Comparison of ENCODE assay signal across 23 mouse cellular contexts in genomic region chr1:129731991-129732390, GRCm38 (mm10).
DNase-seq lines count a peak whose midpoint lies in the region; ATAC-seq and TF ChIP-seq lines count a peak whose summit lies in the region.
"Had no signal": no experiment of that assay in that cellular context is flagged by ENCODE, and none has a peak within 500 bp of the region (broad histone marks: within the 10 kb centered on the region; RNA-seq: fewer than 3 reads in every experiment).

No protein-coding gene starts in this region.

- no peak overlapping the region for H3K4me3 ChIP-seq in C2C12 (ENCODE audit: insufficient read depth, poor library complexity, severe bottlenecking)
- H3K4me3 ChIP-seq in liver, embryonic 12.5 days: no peak overlapping the region
- no peak overlapping the region for H3K4me3 ChIP-seq in intestine, postnatal 0 days (ENCODE audit: low read depth, low read length)
- H3K4me3 ChIP-seq: embryonic facial prominence, embryonic 12.5 days; embryonic facial prominence, embryonic 15.5 days; gastrocnemius, adult 2 months; hindbrain, embryonic 12.5 days; hindbrain, embryonic 15.5 days had no signal

- 62% methylated on average over 2 of the region's 2 CpGs for WGBS in liver, embryonic 12.5 days (ENCODE audit: insufficient replicate concordance)
- 76% methylated on average over 2 of the region's 2 CpGs for WGBS in intestine, postnatal 0 days

- DNase-seq in adrenal gland, postnatal 36 days: peak; percentile 3 to 4
- no peak for DNase-seq in adrenal gland, adult 18-20 months (ENCODE audit: low spot score in 2 of 2)
- peak; percentile 34 for DNase-seq in Muller cell, postnatal 12 days (ENCODE audit: inconsistent ontology term)
- DNase-seq: adrenal gland, postnatal 10 days; B cell, adult 2 months; cerebellum, adult 18-20 months; cerebellum, adult 9-10 months; cerebellum, postnatal 25 days; forebrain, postnatal 0 days; gastrocnemius, adult 2 months; gastrocnemius, postnatal 14 days; heart, adult 11 months; kidney, adult 11 months had no signal

- H3K4me2 ChIP-seq in liver, embryonic 12.5 days: no peak overlapping the region
- H3K4me2 ChIP-seq in intestine, postnatal 0 days (replicated peaks; ENCODE audit: low read depth): no peak overlapping the region
- H3K4me2 ChIP-seq: embryonic facial prominence, embryonic 12.5 days; embryonic facial prominence, embryonic 15.5 days; heart, embryonic 11.5 days; hindbrain, embryonic 12.5 days; hindbrain, embryonic 15.5 days had no signal

- H3K4me1 ChIP-seq in liver, embryonic 12.5 days: no peaks in the 10 kb centered on the region
- H3K4me1 ChIP-seq in intestine, postnatal 0 days (replicated peaks; ENCODE audit: control insufficient read depth, insufficient read depth, low read length): no peaks in the 10 kb centered on the region
- H3K4me1 ChIP-seq: embryonic facial prominence, embryonic 12.5 days; embryonic facial prominence, embryonic 15.5 days; hindbrain, embryonic 12.5 days; hindbrain, embryonic 15.5 days had no signal

- H3K27me3 ChIP-seq in C2C12 (ENCODE audit: control insufficient read depth, insufficient read depth, insufficient read length): no peaks in the 10 kb centered on the region
- H3K27me3 ChIP-seq in liver, embryonic 12.5 days (replicated peaks): no peaks in the 10 kb centered on the region
- H3K27me3 ChIP-seq in intestine, postnatal 0 days (replicated peaks; ENCODE audit: control insufficient read depth, insufficient read depth, low read length): no peaks in the 10 kb centered on the region
- H3K27me3 ChIP-seq: embryonic facial prominence, embryonic 12.5 days; embryonic facial prominence, embryonic 15.5 days; hindbrain, embryonic 12.5 days; hindbrain, embryonic 15.5 days had no signal

- no peak overlapping the region for H3K27ac ChIP-seq in liver, embryonic 12.5 days
- no peak overlapping the region for H3K27ac ChIP-seq in intestine, postnatal 0 days (ENCODE audit: low read depth, low read length)
- H3K27ac ChIP-seq: embryonic facial prominence, embryonic 12.5 days; embryonic facial prominence, embryonic 15.5 days; gastrocnemius, adult 2 months; hindbrain, embryonic 12.5 days; hindbrain, embryonic 15.5 days had no signal

- H3K79me2 ChIP-seq in C2C12 (ENCODE audit: control insufficient read depth, insufficient read depth): no peaks in the 10 kb centered on the region

- H3K9ac ChIP-seq in liver, embryonic 12.5 days: no peak overlapping the region
- no peak overlapping the region for H3K9ac ChIP-seq in intestine, postnatal 0 days (ENCODE audit: low read depth, low read length)
- H3K9ac ChIP-seq: embryonic facial prominence, embryonic 12.5 days; embryonic facial prominence, embryonic 15.5 days; forebrain, postnatal 0 days; hindbrain, embryonic 12.5 days; hindbrain, embryonic 15.5 days had no signal

- TF ChIP-seq CTCF in C2C12 (IDR thresholded peaks at IDR 0.05; ENCODE audit: control insufficient read depth, insufficient read depth, insufficient read length): no peak
- no peak for TF ChIP-seq CTCF in intestine, postnatal 0 days (IDR thresholded peaks at IDR 0.05; ENCODE audit: low read depth)

- no peaks in the 10 kb centered on the region for H3K79me3 ChIP-seq in C2C12 (ENCODE audit: low read depth)

- H3K36me3 ChIP-seq in C2C12 (ENCODE audit: control insufficient read depth, insufficient read depth): no peaks in the 10 kb centered on the region
- H3K36me3 ChIP-seq in liver, embryonic 12.5 days: no peaks in the 10 kb centered on the region
- no peaks in the 10 kb centered on the region for H3K36me3 ChIP-seq in intestine, postnatal 0 days (ENCODE audit: control insufficient read depth, insufficient read depth)
- H3K36me3 ChIP-seq: embryonic facial prominence, embryonic 12.5 days; embryonic facial prominence, embryonic 15.5 days; hindbrain, embryonic 12.5 days; hindbrain, embryonic 15.5 days had no signal

- no peak for ATAC-seq in liver, embryonic 12.5 days
- no peak for ATAC-seq in intestine, postnatal 0 days
- ATAC-seq: CD4-positive, CD25-positive, alpha-beta regulatory T cell, adult 4 months; forebrain, embryonic 14.5 days; forebrain, postnatal 0 days had no signal

- no peak overlapping the region for H3ac ChIP-seq in C2C12 (ENCODE audit: control insufficient read depth, insufficient read length, low read depth)

- H3K9me3 ChIP-seq in liver, embryonic 12.5 days (replicated peaks): no peaks in the 10 kb centered on the region
- H3K9me3 ChIP-seq in intestine, postnatal 0 days (ENCODE audit: control insufficient read depth): no peaks in the 10 kb centered on the region
- H3K9me3 ChIP-seq: embryonic facial prominence, embryonic 12.5 days; embryonic facial prominence, embryonic 15.5 days; hindbrain, embryonic 12.5 days; hindbrain, embryonic 15.5 days had no signal

TF ChIP-seq in C2C12, 6 proteins besides CTCF, POLR2A, EP300 and RAD21:
- TF ChIP-seq MYOD1 (IDR thresholded peaks at IDR 0.05; ENCODE audit: control insufficient read depth, insufficient read length, low read depth): peak; percentile 64
- no peak for TF ChIP-seq MAX (IDR thresholded peaks at IDR 0.05)

Comparison
In these comparisons a context has a peak if more than half of its experiments do, and no peak if none do; other contexts are left out.
1. DNase-seq: peak in adrenal gland, postnatal 36 days (2 of 2) and Muller cell, postnatal 12 days (single experiment); none in adrenal gland, adult 18-20 months (0 of 2).